Mouse (Mus musculus): Measurements from ENCODE around the gene Rab8b. TPM values are rescaled to one million over a fixed set of nuclear protein-coding genes. Genes with fewer than 3 reads are reported as not detected.
"Not testable (repeated sequence)": the region's sequence is repeated elsewhere in the genome, so short reads cannot be mapped to it uniquely, and the experiment has no call there.

Gene Rab8b
- polyA plus RNA-seq, 1 experiment from 2014 or later: 10.7 TPM

DNA sequence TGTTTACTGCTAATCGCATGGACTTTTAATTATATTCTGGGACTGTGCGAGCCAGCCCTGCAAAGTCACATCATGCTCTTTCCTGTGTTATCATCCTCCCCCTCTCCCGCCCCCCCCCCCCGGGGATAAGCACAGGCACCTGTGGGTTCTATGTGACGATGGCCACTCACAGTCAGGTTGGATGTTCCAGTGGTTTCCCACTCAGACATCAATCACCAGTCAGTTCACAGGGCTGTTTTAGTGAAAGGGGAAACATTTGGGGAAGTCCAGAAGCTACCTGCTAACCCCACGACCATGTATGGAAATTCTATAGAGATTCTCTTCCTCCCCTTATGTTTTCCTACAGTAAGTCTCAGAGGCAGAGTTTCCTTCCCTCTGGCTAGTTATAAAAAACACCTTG, 21.6 kb downstream of the Rab8b start:
- Histone ChIP-seq H3K9ac (replicated peaks) (no peak overlapping the region), H3K4me1 (ENCODE audit: insufficient read depth) (peaks cover 44% of the 10 kb centered on the region), H3K9me3 (ENCODE audit: low read length) (no peaks in the 10 kb centered on the region), H3K4me2 (ENCODE audit: low read depth, low read length) (no peak overlapping the region; the same call in 1 of the 2 replicates), H3K27me3 (ENCODE audit: insufficient read depth, low read length) (no peaks in the 10 kb centered on the region), H3K4me3 (ENCODE audit: low read depth, low read length) (no peak overlapping the region), H3K27ac (ENCODE audit: low read depth) (0 out of 2 replicates have a peak overlapping the region, but pooled peaks have one; percentile 11), H3K36me3 (replicated peaks; ENCODE audit: insufficient read depth, low read length) (no peaks in the 10 kb centered on the region; the same call in 1 of the 2 replicates)
- 39% methylated on average over 6 of the region's 6 CpGs for WGBS (ENCODE audit: insufficient replicate concordance)
- TF ChIP-seq CTCF (IDR thresholded peaks at IDR 0.05; ENCODE audit: low read depth): no peak
- TF ChIP-seq EP300 (IDR thresholded peaks at IDR 0.05; ENCODE audit: low read depth): no peak
- no peak for DNase-seq
- ATAC-seq: no peak

DNA sequence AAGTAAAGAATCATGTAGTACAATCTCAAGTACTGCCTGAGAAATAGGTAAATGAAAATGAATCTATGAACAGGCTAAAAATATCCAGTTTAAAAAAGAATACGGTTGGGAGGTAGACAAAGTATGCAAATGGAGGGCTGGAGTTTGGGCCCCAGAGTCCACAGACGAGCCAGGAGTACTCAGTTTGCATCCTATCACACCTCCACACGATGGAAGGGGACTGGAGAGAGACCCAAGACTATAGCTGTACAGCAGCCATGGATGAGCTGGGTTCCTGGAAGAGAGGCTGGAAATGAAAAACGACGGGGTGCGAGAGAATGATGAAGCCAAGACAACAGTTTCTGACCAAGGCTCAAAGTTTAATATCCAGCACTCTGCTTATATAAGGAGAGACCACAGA, 22.5 kb downstream of the Rab8b start:
- Histone ChIP-seq H3K27ac (ENCODE audit: low read depth) (no peak overlapping the region; the same call in 1 of the 2 replicates), H3K27me3 (ENCODE audit: insufficient read depth, low read length) (no peaks in the 10 kb centered on the region), H3K4me2 (ENCODE audit: low read depth, low read length) (no peak overlapping the region), H3K9ac (replicated peaks) (no peak overlapping the region), H3K4me1 (ENCODE audit: insufficient read depth) (peaks cover 44% of the 10 kb centered on the region), H3K4me3 (ENCODE audit: low read depth, low read length) (no peak overlapping the region), H3K36me3 (replicated peaks; ENCODE audit: insufficient read depth, low read length) (no peaks in the 10 kb centered on the region; the same call in 1 of the 2 replicates), H3K9me3 (ENCODE audit: low read length) (no peaks in the 10 kb centered on the region)
- TF ChIP-seq EP300 (IDR thresholded peaks at IDR 0.05; ENCODE audit: low read depth) (no peak), CTCF (IDR thresholded peaks at IDR 0.05; ENCODE audit: low read depth) (no peak)
- WGBS (ENCODE audit: insufficient replicate concordance): 72% methylated on average over 6 of the region's 6 CpGs
- ATAC-seq: no peak
- no peak for DNase-seq

- Histone ChIP-seq H3K4me2 (ENCODE audit: low read depth, low read length) (peak overlapping the region; percentile 62), H3K36me3 (replicated peaks; ENCODE audit: insufficient read depth, low read length) (no peaks in the 10 kb centered on the region), H3K4me1 (ENCODE audit: insufficient read depth) (peaks cover 44% of the 10 kb centered on the region), H3K27ac (ENCODE audit: low read depth) (peak overlapping the region; percentile 80), H3K4me3 (ENCODE audit: low read depth, low read length) (no peak overlapping the region), H3K9ac (replicated peaks) (no peak overlapping the region), H3K27me3 (ENCODE audit: insufficient read depth, low read length) (no peaks in the 10 kb centered on the region), H3K9me3 (ENCODE audit: low read length) (no peaks in the 10 kb centered on the region)
- ATAC-seq (peak; percentile 80), DNase-seq (peak; percentile 43)
- TF ChIP-seq CTCF (IDR thresholded peaks at IDR 0.05; ENCODE audit: low read depth) (no peak), EP300 (IDR thresholded peaks at IDR 0.05; ENCODE audit: low read depth) (peak; percentile 51)
- 40% methylated on average over 5 of the region's 5 CpGs for WGBS (ENCODE audit: insufficient replicate concordance)
These were observed 23.5 kb downstream of the Rab8b start for GRCm38 (mm10) chr9:66895995-66896394.

- no peaks in the 10 kb centered on the region for H3K9me3 ChIP-seq (ENCODE audit: low read length)
- H3K4me1 ChIP-seq (ENCODE audit: insufficient read depth): peaks cover 44% of the 10 kb centered on the region
- peak; percentile 67 for TF ChIP-seq EP300 (IDR thresholded peaks at IDR 0.05; ENCODE audit: low read depth)
- TF ChIP-seq CTCF (IDR thresholded peaks at IDR 0.05; ENCODE audit: low read depth): no peak
- H3K27me3 ChIP-seq (ENCODE audit: insufficient read depth, low read length): no peaks in the 10 kb centered on the region
- no peak overlapping the region for H3K9ac ChIP-seq (replicated peaks)
- WGBS (ENCODE audit: insufficient replicate concordance): 27% methylated on average over 10 of the region's 10 CpGs
- H3K27ac ChIP-seq (ENCODE audit: low read depth): peak overlapping the region; percentile 80
- H3K4me3 ChIP-seq (ENCODE audit: low read depth, low read length): no peak overlapping the region; the same call in 1 of the 2 replicates
- H3K36me3 ChIP-seq (replicated peaks; ENCODE audit: insufficient read depth, low read length): no peaks in the 10 kb centered on the region
- DNase-seq (peak; percentile 55), ATAC-seq (peak; percentile 81)
- H3K4me2 ChIP-seq (ENCODE audit: low read depth, low read length): peak overlapping the region; percentile 62
These were observed 24.3 kb downstream of the Rab8b start for GRCm38 (mm10) chr9:66895035-66895779.

DNA sequence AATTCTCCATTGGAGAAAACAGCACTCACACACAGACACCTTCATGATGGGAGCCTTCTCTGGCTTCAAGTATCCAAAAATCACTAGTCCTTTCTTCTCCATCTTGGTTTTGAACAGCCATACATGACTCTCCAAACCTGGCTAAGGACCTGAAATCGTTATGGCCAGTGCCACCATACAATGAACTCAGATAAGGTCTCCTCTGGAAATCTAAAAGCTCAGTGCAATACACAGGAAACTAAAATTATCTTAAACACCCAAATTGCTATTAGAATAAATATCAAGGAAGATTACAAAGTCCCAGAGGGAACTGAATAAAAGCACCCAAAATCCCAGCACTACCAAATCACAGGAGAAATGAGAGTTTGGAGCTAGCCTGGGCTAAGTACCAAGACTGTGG, 25.1 kb downstream of the Rab8b start:
- Histone ChIP-seq H3K4me2 (ENCODE audit: low read depth, low read length) (peak overlapping the region; percentile 62), H3K4me1 (ENCODE audit: insufficient read depth) (peaks cover 44% of the 10 kb centered on the region), H3K9me3 (ENCODE audit: low read length) (no peaks in the 10 kb centered on the region), H3K4me3 (ENCODE audit: low read depth, low read length) (no peak overlapping the region), H3K36me3 (replicated peaks; ENCODE audit: insufficient read depth, low read length) (no peaks in the 10 kb centered on the region), H3K27ac (ENCODE audit: low read depth) (peak overlapping the region; percentile 80), H3K27me3 (ENCODE audit: insufficient read depth, low read length) (no peaks in the 10 kb centered on the region), H3K9ac (replicated peaks) (no peak overlapping the region)
- ATAC-seq (no peak), DNase-seq (no peak)
- TF ChIP-seq CTCF (IDR thresholded peaks at IDR 0.05; ENCODE audit: low read depth) (no peak), EP300 (IDR thresholded peaks at IDR 0.05; ENCODE audit: low read depth) (no peak)
- WGBS (ENCODE audit: insufficient replicate concordance): 44% methylated on average over 1 of the region's 1 CpGs

DNA sequence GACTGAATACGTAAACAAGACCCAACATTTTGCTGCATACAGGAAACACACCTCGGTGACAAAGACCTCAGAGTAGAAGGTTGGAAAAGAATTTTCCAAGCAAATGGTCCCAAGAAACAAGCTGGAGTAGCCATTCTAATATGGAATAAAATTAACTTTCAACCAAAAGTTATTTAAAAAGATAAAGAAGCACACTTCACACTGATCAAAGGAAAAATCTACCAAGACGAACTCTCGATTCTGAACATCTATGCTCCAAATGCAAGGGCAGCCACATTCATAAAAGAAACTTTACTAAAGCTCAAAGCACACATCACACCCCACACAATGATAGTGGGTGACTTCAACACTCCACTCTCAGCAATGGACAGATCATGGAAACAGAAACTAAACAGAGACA, 27.0 kb downstream of the Rab8b start:
- peaks cover 44% of the 10 kb centered on the region for H3K4me1 ChIP-seq (ENCODE audit: insufficient read depth)
- H3K4me2 ChIP-seq (ENCODE audit: low read depth, low read length); H3K4me3 ChIP-seq (ENCODE audit: low read depth, low read length); DNase-seq; H3K36me3 ChIP-seq (replicated peaks; ENCODE audit: insufficient read depth, low read length); H3K27me3 ChIP-seq (ENCODE audit: insufficient read depth, low read length); H3K27ac ChIP-seq (ENCODE audit: low read depth); H3K9me3 ChIP-seq (ENCODE audit: low read length); H3K9ac ChIP-seq (replicated peaks); ATAC-seq: not testable (repeated sequence)
- 97% methylated on average over 4 of the region's 4 CpGs for WGBS (ENCODE audit: insufficient replicate concordance)
